Mouse (Mus musculus): ENCODE data around the gene Efcc1.

GRCm38 (mm10) chr6:87696544-87696943, 34.1 kb upstream of the Efcc1 start:
- no peak for TF ChIP-seq HCFC1 (IDR thresholded peaks at IDR 0.05; ENCODE audit: borderline replicate concordance, insufficient read depth, low read length)
- TF ChIP-seq ZNF384 (IDR thresholded peaks at IDR 0.05; ENCODE audit: low read depth, low read length), result no peak
